Mouse (Mus musculus): ENCODE results near the gene BC024978. TPM values are rescaled to one million over a fixed set of nuclear protein-coding genes. Genes with fewer than 3 reads are reported as not detected.

BC024978 gene
- polyA plus RNA-seq, 1 experiment from 2014 or later: 1.7 TPM

DNA sequence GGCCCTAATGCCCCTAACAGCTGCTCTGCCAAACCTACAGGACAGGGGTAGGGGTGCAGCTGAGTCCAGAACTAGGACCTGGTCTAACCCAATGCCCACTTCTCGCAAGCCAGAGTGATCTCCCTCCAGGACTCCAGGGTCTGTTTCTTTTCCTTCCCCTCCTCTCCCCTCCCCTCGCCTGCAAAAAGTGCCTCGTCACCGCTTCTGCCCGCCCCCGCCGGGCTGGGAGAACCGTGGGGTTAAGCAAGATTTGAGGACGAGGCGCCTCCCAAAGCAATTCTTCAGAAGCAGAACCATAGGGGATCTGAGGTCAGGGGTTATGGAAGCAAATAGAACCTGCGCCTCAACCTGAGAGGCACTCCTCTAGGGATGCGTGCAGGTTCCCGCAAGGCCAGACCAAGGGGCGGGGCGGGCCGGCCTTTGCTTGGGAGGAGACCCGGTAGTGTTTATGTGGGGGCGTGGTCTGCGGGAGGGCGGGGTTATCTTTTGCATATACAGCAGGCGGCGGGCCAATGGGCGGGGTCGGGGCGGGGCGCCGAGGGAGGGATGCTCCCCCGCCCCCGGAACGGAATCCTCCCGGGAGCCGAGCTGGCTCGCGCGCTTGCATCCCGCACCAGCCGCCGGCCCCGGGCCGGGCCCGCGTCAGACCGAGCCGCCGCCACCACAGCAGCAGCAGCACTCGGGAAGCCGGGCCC lies 62.8 kb downstream of the BC024978 start, which contains the start of gene Numbl:
Gene Numbl, plus strand, starts transcription at position 229 of the 695 bp plus-strand sequence.
- Histone ChIP-seq H3K36me3 (ENCODE audit: control insufficient read depth, insufficient read depth, low read length) (0 out of 2 replicates have a peak, but pooled peaks cover 2% of the 10 kb centered on the region), H3K9me3 (ENCODE audit: control insufficient read depth, low read length) (no peaks in the 10 kb centered on the region), H3K9ac (ENCODE audit: low read length) (peak within 1 kb of the TSS; percentile 92), H3K4me1 (replicated peaks; ENCODE audit: control insufficient read depth, insufficient read depth) (0 out of 2 replicates have a peak, but pooled peaks cover 2% of the 10 kb centered on the region), H3K27me3 (ENCODE audit: control insufficient read depth, insufficient read depth, low read length) (no peaks in the 10 kb centered on the region), H3K4me3 (ENCODE audit: low read depth, low read length) (peak within 1 kb of the TSS; percentile 81), H3K27ac (replicated peaks) (peak within 1 kb of the TSS; percentile 87), H3K4me2 (replicated peaks; ENCODE audit: low read depth) (peak within 1 kb of the TSS; percentile 72)
- TF ChIP-seq EP300 (optimal IDR thresholded peaks at IDR 0.05) (no peak), CTCF (IDR thresholded peaks at IDR 0.05; ENCODE audit: low read depth) (no peak)
- under 1% methylated on average over 39 of the region's 47 CpGs for WGBS
- peak; percentile 86 for ATAC-seq (ENCODE audit: low FRiP score, low TSS enrichment)
- DNase-seq (ENCODE audit: low spot score): peak; percentile 98

DNA sequence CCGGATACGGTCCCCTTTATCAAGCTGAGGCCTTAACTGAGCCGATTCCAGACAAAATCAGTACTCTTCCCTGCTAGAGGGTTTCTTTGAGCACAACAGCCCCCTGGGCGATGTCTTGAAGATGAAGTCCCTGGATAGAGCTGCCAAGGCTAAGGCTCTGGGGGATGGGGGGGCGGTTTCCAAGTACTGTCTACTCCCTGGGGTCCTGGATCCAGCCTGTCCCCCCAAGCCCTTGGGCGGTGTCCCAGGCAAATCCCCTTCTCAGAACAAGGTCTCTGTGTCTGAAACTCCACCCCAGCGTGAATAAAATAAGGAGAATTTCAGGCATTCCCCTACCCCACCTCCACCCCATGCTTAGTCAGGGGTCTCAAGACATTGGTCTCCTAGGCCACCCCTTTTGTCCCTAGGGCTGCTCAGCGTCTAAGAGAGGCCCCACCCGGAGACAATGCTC lies 63.7 kb downstream of the BC024978 start:
- 6% methylated on average over 9 of the region's 9 CpGs for WGBS
- no peak for ATAC-seq (ENCODE audit: low FRiP score, low TSS enrichment)
- TF ChIP-seq CTCF (IDR thresholded peaks at IDR 0.05; ENCODE audit: low read depth): no peak
- no peak for TF ChIP-seq EP300 (optimal IDR thresholded peaks at IDR 0.05)

DNA sequence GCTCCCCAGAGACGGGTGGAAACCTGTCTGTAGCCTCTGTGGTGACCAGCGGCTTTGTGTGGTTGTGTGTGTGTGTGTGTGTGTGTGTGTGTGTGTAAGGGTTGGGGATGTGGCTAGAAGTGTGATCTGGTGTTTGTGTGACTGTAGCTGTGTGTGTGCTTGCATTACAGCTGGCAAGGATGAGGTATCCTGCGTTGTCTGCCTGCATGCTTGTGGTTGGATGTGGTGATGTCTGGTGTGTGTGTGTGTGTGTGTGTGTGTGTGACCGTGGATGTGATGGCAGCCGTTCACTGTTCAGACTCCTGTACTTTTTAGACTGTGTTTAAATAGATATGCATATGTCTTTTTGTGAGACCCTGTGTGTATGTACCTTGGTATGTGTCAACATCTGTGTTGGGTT lies 64.2 kb downstream of the BC024978 start:
- Histone ChIP-seq H3K4me1 (replicated peaks; ENCODE audit: control insufficient read depth, insufficient read depth) (0 out of 2 replicates have a peak, but pooled peaks cover 2% of the 10 kb centered on the region), H3K27ac (replicated peaks) (peak overlapping the region; percentile 87), H3K4me3 (ENCODE audit: low read depth, low read length) (peak overlapping the region; percentile 81), H3K27me3 (ENCODE audit: control insufficient read depth, insufficient read depth, low read length) (no peaks in the 10 kb centered on the region), H3K9me3 (ENCODE audit: control insufficient read depth, low read length) (no peaks in the 10 kb centered on the region), H3K4me2 (replicated peaks; ENCODE audit: low read depth) (peak overlapping the region; percentile 72), H3K9ac (ENCODE audit: low read length) (peak overlapping the region; percentile 92), H3K36me3 (ENCODE audit: control insufficient read depth, insufficient read depth, low read length) (0 out of 2 replicates have a peak, but pooled peaks cover 2% of the 10 kb centered on the region)
- 16% methylated on average over 5 of the region's 5 CpGs for WGBS
- TF ChIP-seq CTCF (IDR thresholded peaks at IDR 0.05; ENCODE audit: low read depth): no peak
- TF ChIP-seq EP300 (optimal IDR thresholded peaks at IDR 0.05): no peak
- no peak for ATAC-seq (ENCODE audit: low FRiP score, low TSS enrichment)
- DNase-seq (ENCODE audit: low spot score): no peak

More for the DNA sequence above, 63.7 kb downstream of the BC024978 start:
- Histone ChIP-seq H3K4me2 (replicated peaks; ENCODE audit: low read depth) (peak overlapping the region; percentile 72), H3K9ac (ENCODE audit: low read length) (peak overlapping the region; percentile 92), H3K27me3 (ENCODE audit: control insufficient read depth, insufficient read depth, low read length) (no peaks in the 10 kb centered on the region), H3K4me1 (replicated peaks; ENCODE audit: control insufficient read depth, insufficient read depth) (0 out of 2 replicates have a peak, but pooled peaks cover 2% of the 10 kb centered on the region), H3K4me3 (ENCODE audit: low read depth, low read length) (peak overlapping the region; percentile 81), H3K9me3 (ENCODE audit: control insufficient read depth, low read length) (no peaks in the 10 kb centered on the region), H3K36me3 (ENCODE audit: control insufficient read depth, insufficient read depth, low read length) (0 out of 2 replicates have a peak, but pooled peaks cover 2% of the 10 kb centered on the region), H3K27ac (replicated peaks) (peak overlapping the region; percentile 87)
- DNase-seq (ENCODE audit: low spot score): peak; percentile 28

MicroRNA genes within 50 kb of the gene (microRNA counts, 519-probe panel; counts per million panel counts)
- microRNA mmu-miR-1191: not detected

Small RNA genes lying within 50 kb of the gene (microRNA-seq; reads per million reads assigned to microRNA genes)
- gene Mir1191 (0.96 reads per million), gene Mir3101 (not detected)

Other genes starting within 250 kb of the BC024978 start
- gene Cyp2a12, start 166.7 kb upstream of the BC024978 start, polyA plus RNA-seq (2015; fragmentation: Nextera tagmentation; extraction: Ambion mirVana): 0.05 and 0.08 TPM in 2 replicates
- 108 and 155 TPM in 2 replicates for gene Cyp2f2, start 75.9 kb upstream of the BC024978 start, polyA plus RNA-seq (2015; fragmentation: Nextera tagmentation; extraction: Ambion mirVana)
- 0.11 TPM in 1 of 2 replicates, not detected in the other for gene Cyp2t4, start 42.1 kb upstream of the BC024978 start, polyA plus RNA-seq (2015; fragmentation: Nextera tagmentation; extraction: Ambion mirVana)
- gene Egln2, start 29.0 kb upstream of the BC024978 start, polyA plus RNA-seq (2015; fragmentation: Nextera tagmentation; extraction: Ambion mirVana): 51.0 and 53.4 TPM in 2 replicates
- gene Rab4b, start 16.9 kb upstream of the BC024978 start, polyA plus RNA-seq (2015; fragmentation: Nextera tagmentation; extraction: Ambion mirVana): 70.7 and 72.2 TPM in 2 replicates
- not detected in 2 replicates for gene Gm21983, start 14.7 kb upstream of the BC024978 start, polyA plus RNA-seq (2015; fragmentation: Nextera tagmentation; extraction: Ambion mirVana)
- 7.3 and 8.7 TPM in 2 replicates for gene Mia, start 14.6 kb upstream of the BC024978 start, polyA plus RNA-seq (2015; fragmentation: Nextera tagmentation; extraction: Ambion mirVana)
- 82.2 and 82.7 TPM in 2 replicates for gene Snrpa, start 490 bp downstream of the BC024978 start, polyA plus RNA-seq (2015; fragmentation: Nextera tagmentation; extraction: Ambion mirVana)
- 11.6 and 12.2 TPM in 2 replicates for gene Itpkc, start 32.9 kb downstream of the BC024978 start, polyA plus RNA-seq (2015; fragmentation: Nextera tagmentation; extraction: Ambion mirVana)
- 25.0 and 26.6 TPM in 2 replicates for gene Coq8b, start 37.2 kb downstream of the BC024978 start, polyA plus RNA-seq (2015; fragmentation: Nextera tagmentation; extraction: Ambion mirVana)
- 12.8 and 14.6 TPM in 2 replicates for gene Numbl, start 62.7 kb downstream of the BC024978 start, polyA plus RNA-seq (2015; fragmentation: Nextera tagmentation; extraction: Ambion mirVana)
- 81.0 and 94.8 TPM in 2 replicates for gene Ltbp4, start 141.9 kb downstream of the BC024978 start, polyA plus RNA-seq (2015; fragmentation: Nextera tagmentation; extraction: Ambion mirVana)
- 26.3 and 27.3 TPM in 2 replicates for gene Shkbp1, start 160.2 kb downstream of the BC024978 start, polyA plus RNA-seq (2015; fragmentation: Nextera tagmentation; extraction: Ambion mirVana)
- gene Gm20479, start 161.6 kb downstream of the BC024978 start, polyA plus RNA-seq (2015; fragmentation: Nextera tagmentation; extraction: Ambion mirVana): 0.28 and 0.57 TPM in 2 replicates

Data from stomach, postnatal 0 days (tissue).